Mouse (Mus musculus): Measurements from ENCODE around the gene Mrps18c. TPM values are rescaled to one million over a fixed set of nuclear protein-coding genes. Genes with fewer than 3 reads are reported as not detected.

Mrps18c gene
- polyA plus RNA-seq, 1 experiment from 2014 or later: 137 TPM

- no peak for ATAC-seq (replicated peaks; ENCODE audit: insufficient number of reproducible peaks, low FRiP score, low TSS enrichment)
- H3K27me3 ChIP-seq (ENCODE audit: control insufficient read depth, insufficient read depth, low read length): no peaks in the 10 kb centered on the region
- H3K9ac ChIP-seq (ENCODE audit: low read depth, low read length): peak overlapping the region; percentile 99
- peak overlapping the region; percentile 87 for H3K27ac ChIP-seq (ENCODE audit: low read depth, low read length)
- H3K9me3 ChIP-seq (replicated peaks; ENCODE audit: control insufficient read depth, low read length): no peaks in the 10 kb centered on the region
- H3K4me2 ChIP-seq: peak overlapping the region; percentile 93
- H3K36me3 ChIP-seq (ENCODE audit: control insufficient read depth, insufficient read depth, low read length): peaks cover 2% of the 10 kb centered on the region; the same call in 1 of the 2 replicates
- 0 out of 2 replicates have a peak, but pooled peaks cover 3% of the 10 kb centered on the region for H3K4me1 ChIP-seq (ENCODE audit: control insufficient read depth, insufficient read depth, low read length)
- WGBS (ENCODE audit: insufficient replicate concordance): 30% methylated on average over 16 of the region's 16 CpGs
- H3K4me3 ChIP-seq (ENCODE audit: low read depth, low read length): peak overlapping the region; percentile 83
These were observed 21.4 kb downstream of the Mrps18c start for GRCm38 (mm10) chr5:100819568-100820480.

GRCm38 (mm10) chr5:100820483-100821184 is 22.2 kb downstream of the Mrps18c start, which contains the start of gene Abraxas1:
Gene Abraxas1 (minus strand): TSS chr5:100820965.
- no peaks in the 10 kb centered on the region for H3K9me3 ChIP-seq (replicated peaks; ENCODE audit: control insufficient read depth, low read length)
- WGBS (ENCODE audit: insufficient replicate concordance): under 1% methylated on average over 63 of the region's 63 CpGs
- no peaks in the 10 kb centered on the region for H3K27me3 ChIP-seq (ENCODE audit: control insufficient read depth, insufficient read depth, low read length)
- H3K9ac ChIP-seq (ENCODE audit: low read depth, low read length): peak within 1 kb of the TSS; percentile 99
- H3K4me3 ChIP-seq (ENCODE audit: low read depth, low read length): peak within 1 kb of the TSS; percentile 83
- peak within 1 kb of the TSS; percentile 93 for H3K4me2 ChIP-seq
- H3K4me1 ChIP-seq (ENCODE audit: control insufficient read depth, insufficient read depth, low read length): 0 out of 2 replicates have a peak, but pooled peaks cover 3% of the 10 kb centered on the region
- peaks cover 2% of the 10 kb centered on the region; the same call in 1 of the 2 replicates for H3K36me3 ChIP-seq (ENCODE audit: control insufficient read depth, insufficient read depth, low read length)
- H3K27ac ChIP-seq (ENCODE audit: low read depth, low read length): peak within 1 kb of the TSS; percentile 87
- ATAC-seq (replicated peaks; ENCODE audit: insufficient number of reproducible peaks, low FRiP score, low TSS enrichment): peak; percentile 96

- Histone ChIP-seq H3K36me3 (ENCODE audit: control insufficient read depth, insufficient read depth, low read length) (no peaks in the 10 kb centered on the region), H3K9ac (ENCODE audit: low read depth, low read length) (no peak overlapping the region), H3K4me3 (ENCODE audit: low read depth, low read length) (no peak overlapping the region), H3K27ac (ENCODE audit: low read depth, low read length) (no peak overlapping the region), H3K27me3 (ENCODE audit: control insufficient read depth, insufficient read depth, low read length) (no peaks in the 10 kb centered on the region), H3K4me1 (ENCODE audit: control insufficient read depth, insufficient read depth, low read length) (0 out of 2 replicates have a peak, but pooled peaks cover 3% of the 10 kb centered on the region), H3K9me3 (replicated peaks; ENCODE audit: control insufficient read depth, low read length) (no peaks in the 10 kb centered on the region), H3K4me2 (peak overlapping the region; percentile 93)
- no peak for ATAC-seq (replicated peaks; ENCODE audit: insufficient number of reproducible peaks, low FRiP score, low TSS enrichment)
- whole genome bisulfite sequencing (ENCODE audit: insufficient replicate concordance): 79% methylated on average over 8 of the region's 8 CpGs
These were observed 22.9 kb downstream of the Mrps18c start for GRCm38 (mm10) chr5:100821375-100821774.

- H3K36me3 ChIP-seq (ENCODE audit: control insufficient read depth, insufficient read depth, low read length): no peaks in the 10 kb centered on the region
- no peak for ATAC-seq (replicated peaks; ENCODE audit: insufficient number of reproducible peaks, low FRiP score, low TSS enrichment)
- WGBS (ENCODE audit: insufficient replicate concordance): 78% methylated on average over 7 of the region's 7 CpGs
These were observed 24.4 kb downstream of the Mrps18c start for GRCm38 (mm10) chr5:100822826-100823225.

GRCm38 (mm10) chr5:100825975-100826374 is 27.5 kb downstream of the Mrps18c start:
- H3K4me3 ChIP-seq (ENCODE audit: low read depth, low read length): no peak overlapping the region
- H3K4me2 ChIP-seq: no peak overlapping the region
- no peaks in the 10 kb centered on the region for H3K27me3 ChIP-seq (ENCODE audit: control insufficient read depth, insufficient read depth, low read length)
- ATAC-seq (replicated peaks; ENCODE audit: insufficient number of reproducible peaks, low FRiP score, low TSS enrichment): no peak
- no peak overlapping the region for H3K9ac ChIP-seq (ENCODE audit: low read depth, low read length)
- H3K27ac ChIP-seq (ENCODE audit: low read depth, low read length): no peak overlapping the region
- no peaks in the 10 kb centered on the region for H3K9me3 ChIP-seq (replicated peaks; ENCODE audit: control insufficient read depth, low read length)
- no peaks in the 10 kb centered on the region for H3K4me1 ChIP-seq (ENCODE audit: control insufficient read depth, insufficient read depth, low read length)
- H3K36me3 ChIP-seq (ENCODE audit: control insufficient read depth, insufficient read depth, low read length): no peaks in the 10 kb centered on the region
- 21% methylated on average over 2 of the region's 2 CpGs for WGBS (ENCODE audit: insufficient replicate concordance)

More at GRCm38 (mm10) chr5:100822826-100823225, 24.4 kb downstream of the Mrps18c start:
- Histone ChIP-seq H3K27ac (ENCODE audit: low read depth, low read length) (no peak overlapping the region), H3K4me1 (ENCODE audit: control insufficient read depth, insufficient read depth, low read length) (0 out of 2 replicates have a peak, but pooled peaks cover 3% of the 10 kb centered on the region), H3K9ac (ENCODE audit: low read depth, low read length) (no peak overlapping the region), H3K27me3 (ENCODE audit: control insufficient read depth, insufficient read depth, low read length) (no peaks in the 10 kb centered on the region), H3K9me3 (replicated peaks; ENCODE audit: control insufficient read depth, low read length) (no peaks in the 10 kb centered on the region), H3K4me2 (no peak overlapping the region), H3K4me3 (ENCODE audit: low read depth, low read length) (no peak overlapping the region)

- H3K9ac ChIP-seq (ENCODE audit: low read depth, low read length): no peak overlapping the region
- H3K27ac ChIP-seq (ENCODE audit: low read depth, low read length): no peak overlapping the region
- H3K9me3 ChIP-seq (replicated peaks; ENCODE audit: control insufficient read depth, low read length): no peaks in the 10 kb centered on the region
- H3K4me3 ChIP-seq (ENCODE audit: low read depth, low read length): no peak overlapping the region
- no peaks in the 10 kb centered on the region for H3K36me3 ChIP-seq (ENCODE audit: control insufficient read depth, insufficient read depth, low read length)
- no peaks in the 10 kb centered on the region for H3K27me3 ChIP-seq (ENCODE audit: control insufficient read depth, insufficient read depth, low read length)
- no peak overlapping the region for H3K4me2 ChIP-seq
- no peaks in the 10 kb centered on the region for H3K4me1 ChIP-seq (ENCODE audit: control insufficient read depth, insufficient read depth, low read length)
- WGBS (ENCODE audit: insufficient replicate concordance): 69% methylated on average over 7 of the region's 7 CpGs
- no peak for ATAC-seq (replicated peaks; ENCODE audit: insufficient number of reproducible peaks, low FRiP score, low TSS enrichment)
These were observed 28.1 kb downstream of the Mrps18c start for GRCm38 (mm10) chr5:100826531-100826930.

- 79% methylated on average over 3 of the region's 3 CpGs for WGBS (ENCODE audit: insufficient replicate concordance)
- Histone ChIP-seq H3K4me1 (ENCODE audit: control insufficient read depth, insufficient read depth, low read length) (no peaks in the 10 kb centered on the region), H3K27me3 (ENCODE audit: control insufficient read depth, insufficient read depth, low read length) (no peaks in the 10 kb centered on the region), H3K36me3 (ENCODE audit: control insufficient read depth, insufficient read depth, low read length) (no peaks in the 10 kb centered on the region), H3K9ac (ENCODE audit: low read depth, low read length) (no peak overlapping the region), H3K27ac (ENCODE audit: low read depth, low read length) (no peak overlapping the region), H3K4me2 (no peak overlapping the region), H3K4me3 (ENCODE audit: low read depth, low read length) (no peak overlapping the region), H3K9me3 (replicated peaks; ENCODE audit: control insufficient read depth, low read length) (no peaks in the 10 kb centered on the region)
- ATAC-seq (replicated peaks; ENCODE audit: insufficient number of reproducible peaks, low FRiP score, low TSS enrichment): no peak
These were observed 30.3 kb downstream of the Mrps18c start for GRCm38 (mm10) chr5:100828701-100829100.

- Histone ChIP-seq H3K27me3 (ENCODE audit: control insufficient read depth, insufficient read depth, low read length) (no peaks in the 10 kb centered on the region), H3K9me3 (replicated peaks; ENCODE audit: control insufficient read depth, low read length) (no peaks in the 10 kb centered on the region), H3K36me3 (ENCODE audit: control insufficient read depth, insufficient read depth, low read length) (no peaks in the 10 kb centered on the region), H3K4me3 (ENCODE audit: low read depth, low read length) (no peak overlapping the region), H3K4me2 (no peak overlapping the region), H3K9ac (ENCODE audit: low read depth, low read length) (no peak overlapping the region), H3K4me1 (ENCODE audit: control insufficient read depth, insufficient read depth, low read length) (peaks cover 3% of the 10 kb centered on the region; the same call in 1 of the 2 replicates), H3K27ac (ENCODE audit: low read depth, low read length) (no peak overlapping the region)
- WGBS (ENCODE audit: insufficient replicate concordance): 69% methylated on average over 3 of the region's 3 CpGs
- no peak for ATAC-seq (replicated peaks; ENCODE audit: insufficient number of reproducible peaks, low FRiP score, low TSS enrichment)
These were observed 34.3 kb downstream of the Mrps18c start for GRCm38 (mm10) chr5:100832680-100833079.

Measured in heart, embryonic 11.5 days (tissue).